Mouse (Mus musculus): ENCODE data around the gene Ndufaf2.

- no peak for TF ChIP-seq POLR2A (IDR thresholded peaks at IDR 0.05; ENCODE audit: low read depth, low read length)
- no peak for TF ChIP-seq CTCF (IDR thresholded peaks at IDR 0.05; ENCODE audit: extremely low read depth, insufficient read length, insufficient replicate concordance, low read depth, low read length)
Observed at GRCm38 (mm10) chr13:107969961-107970391, 188.4 kb downstream of the Ndufaf2 start.

All from small intestine, adult 2 months (tissue).